Mouse (Mus musculus) C2C12 (cell line): Measurements from ENCODE around the gene Ipo11.

Experiments used
- CTCF ChIP-seq: IDR thresholded peaks from one replicate; pipeline ENCODE4 v1.5.1; 2011; ENCODE audit not compliant: control insufficient read depth, insufficient read depth, insufficient read length
- MYOG ChIP-seq: IDR thresholded peaks from one replicate; pipeline ENCODE4 v1.6.1; 2011; ENCODE audit not compliant: control insufficient read depth, insufficient read length; ENCODE audit errors: extremely low read depth
- USF1 ChIP-seq: IDR thresholded peaks from one replicate; pipeline ENCODE4 v1.6.1; 2011; ENCODE audit warnings: low read depth, mild to moderate bottlenecking, control low read depth, moderate library complexity

DNA sequence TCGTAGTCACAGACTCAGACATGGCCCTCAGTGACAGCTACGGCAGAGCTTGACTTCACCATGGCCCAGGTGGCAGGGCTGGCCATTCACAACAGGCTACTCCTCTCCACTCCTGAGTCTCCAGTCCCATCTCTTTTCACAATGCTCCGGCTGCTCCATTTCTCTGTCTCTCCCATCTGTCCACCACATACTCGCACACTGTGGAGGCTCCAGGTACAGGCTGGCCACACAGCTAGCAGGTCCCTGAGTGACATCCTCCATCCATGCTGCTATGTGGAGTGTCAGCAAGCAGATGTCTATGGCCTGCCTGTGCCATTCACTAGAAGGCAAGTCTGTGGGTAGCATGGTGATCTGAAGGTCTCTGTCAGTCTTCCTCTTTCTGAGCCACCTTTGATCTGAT, 29.5 kb downstream of the Ipo11 start:
- TF ChIP-seq CTCF (no peak), MYOG (no peak), USF1 (no peak)
